In the genomic region with DNA sequence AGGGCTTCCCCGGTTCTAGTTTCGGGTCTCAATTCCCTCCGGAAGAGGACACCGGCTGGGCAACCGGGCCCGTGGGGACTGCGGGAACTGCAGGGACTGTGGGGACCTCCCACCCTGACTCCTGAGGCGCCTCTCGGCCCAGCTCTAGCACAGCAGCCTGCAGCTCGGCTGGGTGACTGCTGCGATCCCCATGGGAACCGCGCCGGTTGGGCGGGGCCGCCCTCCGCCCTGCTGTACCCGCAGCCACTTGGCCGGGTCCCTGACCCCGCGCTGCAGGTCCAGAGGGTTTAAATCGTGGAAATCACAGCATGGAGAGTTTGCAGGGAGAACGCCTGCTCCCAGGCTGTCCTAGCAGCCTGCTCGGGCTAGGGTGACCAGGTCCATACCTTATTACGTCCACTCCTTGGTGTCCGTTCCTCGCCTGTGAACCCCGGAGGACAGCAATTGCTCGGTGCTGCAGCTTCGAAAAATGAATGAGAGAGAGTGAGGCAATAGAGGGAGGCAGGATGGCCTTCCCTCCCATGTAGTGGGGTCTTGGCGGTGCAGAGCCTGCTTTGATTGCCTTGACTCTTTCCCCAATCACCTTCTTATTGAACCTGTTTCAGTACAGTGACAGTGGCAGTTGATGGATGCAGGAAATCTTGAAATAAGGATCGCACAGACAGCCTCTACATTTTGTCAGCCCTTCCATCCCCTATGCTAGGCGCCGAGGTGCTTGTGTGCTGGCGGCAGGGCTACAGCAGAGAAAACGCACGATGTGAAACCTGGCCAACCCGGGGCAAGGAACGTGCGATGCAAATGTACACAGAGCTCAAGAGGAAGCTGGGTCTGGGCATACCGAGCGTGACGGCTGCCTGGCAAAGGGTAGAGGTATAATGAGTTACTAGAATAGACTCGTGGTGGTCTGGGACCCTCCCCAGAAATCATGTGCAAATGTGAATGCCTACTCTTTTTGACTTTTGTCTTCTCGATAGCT, we compare ENCODE assay signal across 8 mouse cellular contexts. TPM values are rescaled to one million over a fixed set of nuclear protein-coding genes. Genes with fewer than 3 reads are reported as not detected.
A peak's percentile ranks its signal among the peaks of the same experiment; 100 is the strongest.
DNase-seq lines count a peak whose midpoint lies in the region; ATAC-seq and TF ChIP-seq lines count a peak whose summit lies in the region.

A gene (minus strand): TSS at position 738 of the 976 bp plus-strand sequence.

- ATAC-seq in forebrain, embryonic 15.5 days (replicated peaks), result peak; percentile 90
- ATAC-seq in liver, embryonic 16.5 days (ENCODE audit: low read depth), result peak; percentile 97
- ATAC-seq in neural tube, embryonic 12.5 days (ENCODE audit: low FRiP score, low read depth), result peak; percentile 95
- peak; percentile 91 for ATAC-seq in stomach, postnatal 0 days (ENCODE audit: low FRiP score, low TSS enrichment)

- 2% methylated on average over 45 of the region's 45 CpGs for WGBS in forebrain, embryonic 15.5 days
- WGBS in liver, embryonic 16.5 days (ENCODE audit: insufficient replicate concordance), result 2% methylated on average over 45 of the region's 45 CpGs
- whole genome bisulfite sequencing in neural tube, embryonic 12.5 days, result 2% methylated on average over 45 of the region's 45 CpGs
- 1% methylated on average over 45 of the region's 45 CpGs for WGBS in stomach, postnatal 0 days

- H3K4me3 ChIP-seq in forebrain, embryonic 15.5 days, result peak within 1 kb of the TSS; percentile 54
- peak within 1 kb of the TSS; percentile 71 for H3K4me3 ChIP-seq in liver, embryonic 16.5 days (ENCODE audit: low read depth, low read length)
- H3K4me3 ChIP-seq in neural tube, embryonic 12.5 days, result peak within 1 kb of the TSS; percentile 49
- H3K4me3 ChIP-seq in stomach, postnatal 0 days (ENCODE audit: low read depth, low read length), result peak within 1 kb of the TSS; percentile 55

- peak; percentile 20 for DNase-seq in ES-CJ7 (ENCODE audit: low read depth, low spot score)
- DNase-seq in cerebellum, adult 11-12 months, result peak; percentile 77
- peak; percentile 55 to 61 for DNase-seq in heart, postnatal 10 days
- peak; percentile 88 to 93 for DNase-seq in kidney, postnatal 36 days
- DNase-seq in stomach, postnatal 0 days (ENCODE audit: low spot score), result peak; percentile 69

- peak within 1 kb of the TSS; percentile 96 for H3K4me2 ChIP-seq in forebrain, embryonic 15.5 days (replicated peaks)
- peak within 1 kb of the TSS; percentile 100 for H3K4me2 ChIP-seq in liver, embryonic 16.5 days (ENCODE audit: low read depth, low read length)
- H3K4me2 ChIP-seq in neural tube, embryonic 12.5 days (replicated peaks), result peak within 1 kb of the TSS; percentile 99
- peak within 1 kb of the TSS; percentile 96 for H3K4me2 ChIP-seq in stomach, postnatal 0 days (replicated peaks; ENCODE audit: low read depth)

- H3K27me3 ChIP-seq in forebrain, embryonic 15.5 days, result 0 out of 2 replicates have a peak, but pooled peaks cover 5% of the 10 kb centered on the region
- peaks cover 28% of the 10 kb centered on the region for H3K27me3 ChIP-seq in liver, embryonic 16.5 days (ENCODE audit: control insufficient read depth, insufficient read depth, low read depth, low read length)
- no peaks in the 10 kb centered on the region for H3K27me3 ChIP-seq in neural tube, embryonic 12.5 days (replicated peaks)
- H3K27me3 ChIP-seq in stomach, postnatal 0 days (ENCODE audit: control insufficient read depth, insufficient read depth, low read length), result no peaks in the 10 kb centered on the region

- no peaks in the 10 kb centered on the region for H3K36me3 ChIP-seq in forebrain, embryonic 15.5 days
- H3K36me3 ChIP-seq in liver, embryonic 16.5 days (ENCODE audit: control insufficient read depth, insufficient read depth), result no peaks in the 10 kb centered on the region
- no peaks in the 10 kb centered on the region for H3K36me3 ChIP-seq in neural tube, embryonic 12.5 days
- no peaks in the 10 kb centered on the region for H3K36me3 ChIP-seq in stomach, postnatal 0 days (ENCODE audit: control insufficient read depth, insufficient read depth, low read length)

- intact Hi-C loops in heart, postnatal 10 days (cut with DNase I), result no loop called here

- H3K9ac ChIP-seq in forebrain, embryonic 15.5 days (replicated peaks), result peak within 1 kb of the TSS; percentile 59
- H3K9ac ChIP-seq in liver, embryonic 16.5 days (ENCODE audit: low read depth, low read length), result peak within 1 kb of the TSS; percentile 83
- peak within 1 kb of the TSS; percentile 61 for H3K9ac ChIP-seq in neural tube, embryonic 12.5 days
- peak within 1 kb of the TSS; percentile 52 for H3K9ac ChIP-seq in stomach, postnatal 0 days (ENCODE audit: low read length)

- no peaks in the 10 kb centered on the region for H3K9me3 ChIP-seq in forebrain, embryonic 15.5 days
- H3K9me3 ChIP-seq in liver, embryonic 16.5 days (replicated peaks; ENCODE audit: control insufficient read depth, low read length), result no peaks in the 10 kb centered on the region
- no peaks in the 10 kb centered on the region for H3K9me3 ChIP-seq in neural tube, embryonic 12.5 days
- H3K9me3 ChIP-seq in stomach, postnatal 0 days (ENCODE audit: control insufficient read depth, low read length), result no peaks in the 10 kb centered on the region

- peaks cover 17% of the 10 kb centered on the region for H3K4me1 ChIP-seq in forebrain, embryonic 15.5 days
- peaks cover 35% of the 10 kb centered on the region for H3K4me1 ChIP-seq in liver, embryonic 16.5 days (ENCODE audit: control insufficient read depth, low read depth, low read length)
- peaks cover 18% of the 10 kb centered on the region; the same call in 1 of the 2 replicates for H3K4me1 ChIP-seq in neural tube, embryonic 12.5 days
- H3K4me1 ChIP-seq in stomach, postnatal 0 days (replicated peaks; ENCODE audit: control insufficient read depth, insufficient read depth), result no peaks in the 10 kb centered on the region

- TF ChIP-seq CTCF in stomach, postnatal 0 days (IDR thresholded peaks at IDR 0.05; ENCODE audit: low read depth), result no peak

- TF ChIP-seq EP300 in stomach, postnatal 0 days (optimal IDR thresholded peaks at IDR 0.05), result no peak

- 0 out of 2 replicates have a peak within 1 kb of the TSS, but pooled peaks have one; percentile 4 for H3K27ac ChIP-seq in forebrain, embryonic 15.5 days (replicated peaks)
- peak within 1 kb of the TSS; percentile 41 for H3K27ac ChIP-seq in liver, embryonic 16.5 days (ENCODE audit: low read length)
- no peak within 1 kb of the TSS for H3K27ac ChIP-seq in neural tube, embryonic 12.5 days
- no peak within 1 kb of the TSS for H3K27ac ChIP-seq in stomach, postnatal 0 days (replicated peaks)

RNA-seq across cellular contexts. Expression of the gene that starts here (rescaled TPM):
- 3.6 and 5.6 TPM in 2 replicates for polyA plus RNA-seq in forebrain, embryonic 15.5 days (2015; fragmentation: Nextera tagmentation; extraction: Ambion mirVana)
- total RNA-seq in heart, postnatal 10 days (2021), result 1 to 10 TPM; 7.0 to 9.2 TPM
- polyA plus RNA-seq in liver, embryonic 16.5 days (2015; fragmentation: Nextera tagmentation; extraction: Ambion mirVana), result 1.7 TPM in 2 replicates
- 1.5 and 1.6 TPM in 2 replicates for polyA plus RNA-seq in neural tube, embryonic 12.5 days (2016; fragmentation: Nextera tagmentation; extraction: Ambion mirVana)
- 2.0 and 2.3 TPM in 2 replicates for polyA plus RNA-seq in stomach, postnatal 0 days (2015; fragmentation: Nextera tagmentation; extraction: Ambion mirVana)

Comparison
In these comparisons a context has a peak if more than half of its experiments do, and no peak if none do; other contexts are left out.
1. DNase-seq: peak in every context shown above with its lines; median percentile 90 in kidney, postnatal 36 days; 77 in cerebellum, adult 11-12 months; 69 in stomach, postnatal 0 days; 58 in heart, postnatal 10 days; 20 in ES-CJ7.
2. H3K27ac ChIP-seq: peak in forebrain, embryonic 15.5 days (single experiment) and liver, embryonic 16.5 days (single experiment); none in neural tube, embryonic 12.5 days (single experiment) and stomach, postnatal 0 days (single experiment).
3. Peak in every context shown above with its lines, with median percentiles within 50 percentile points of each other: ATAC-seq, H3K4me2 ChIP-seq, H3K4me3 ChIP-seq and H3K9ac ChIP-seq.